Mouse (Mus musculus) olfactory bulb, adult 2 months (tissue): Measurements from ENCODE around the gene Rbks. TPM values are rescaled to one million over a fixed set of nuclear protein-coding genes. Genes with fewer than 3 reads are reported as not detected.

ENCODE experiments used
- H3K27ac ChIP-seq: fragments of 200-500 bp; 2 replicates; pipeline ENCODE4 v1.5.1; 2012; ENCODE audit warnings: low read depth, low read length; ENCODE audit not compliant: insufficient read depth
- H3K4me1 ChIP-seq: fragments of 200-500 bp; 2 replicates; pipeline ENCODE4 v1.6.1; 2012; ENCODE audit warnings: low read length; ENCODE audit not compliant: control insufficient read depth, insufficient read depth
- H3K4me3 ChIP-seq: fragments of 200-500 bp; 2 replicates; pipeline ENCODE4 v1.5.1; 2012; ENCODE audit warnings: mild to moderate bottlenecking, low read depth, low read length, moderate library complexity; ENCODE audit not compliant: insufficient read depth
- CTCF ChIP-seq: fragments of 200-500 bp; IDR thresholded peaks from 2 replicates; pipeline ENCODE4 v1.5.1; 2012; ENCODE audit warnings: low read depth, mild to moderate bottlenecking, low read length, moderate library complexity; ENCODE audit not compliant: insufficient read depth
- POLR2A ChIP-seq: fragments of 200-500 bp; IDR thresholded peaks from 2 replicates; pipeline ENCODE4 v1.6.1; 2012; ENCODE audit warnings: mild to moderate bottlenecking, low read depth, low read length, moderate library complexity; ENCODE audit not compliant: insufficient read depth
- WGBS: fragments of 180-500 bp; shearing (Covaris S2); methylation state at CpG from one replicate; pipeline ENCODE4 v1.1.7; 2018; 5-methylcytosine and 5-hydroxymethylcytosine counted together
- polyA plus RNA-seq: library from polyadenylated mRNA; stranded (reverse); fragments of >200 nt; gene quantifications from 2 replicates; pipeline ENCODE4 v1.2.4, GENCODE M21; 2012; ENCODE audit warnings: low replicate concordance; ENCODE audit not compliant: missing spikeins, insufficient read depth, insufficient read length

The Rbks gene
- polyA plus RNA-seq, 1 experiment, result not detected

GRCm38 (mm10) chr5:31682305-31682704 lies 15.1 kb downstream of the Rbks start:
- Histone ChIP-seq H3K4me3 (no peak overlapping the region), H3K4me1 (no peaks in the 10 kb centered on the region), H3K27ac (no peak overlapping the region)
- TF ChIP-seq CTCF, result no peak
- TF ChIP-seq POLR2A, result no peak
- whole genome bisulfite sequencing, result 95% methylated on average over 1 of the region's 1 CpGs

DNA sequence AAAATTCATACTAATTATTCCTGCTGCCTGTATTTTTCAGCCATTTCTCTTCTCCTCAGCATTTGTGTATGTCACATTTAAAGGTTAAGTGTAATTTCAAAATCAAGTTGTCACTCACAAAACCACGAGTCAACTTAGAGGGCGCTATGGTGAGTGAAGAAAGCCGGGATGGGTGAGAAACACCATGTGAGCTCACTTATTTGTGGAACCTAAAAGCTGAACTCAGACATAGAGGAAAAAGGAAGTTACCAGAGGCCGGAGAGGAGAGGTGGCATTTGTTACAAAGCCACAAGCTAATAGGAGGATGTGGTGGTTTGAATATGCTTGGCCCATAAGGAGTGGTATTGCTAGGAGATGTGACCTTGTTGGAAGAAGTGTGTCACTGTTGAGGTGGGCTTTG lies 17.2 kb downstream of the Rbks start:
- TF ChIP-seq POLR2A (no peak), CTCF (no peak)
- WGBS, result 86% methylated on average over 4 of the region's 4 CpGs
- no peak overlapping the region for H3K4me3 ChIP-seq
- H3K27ac ChIP-seq, result no peak overlapping the region
- no peaks in the 10 kb centered on the region for H3K4me1 ChIP-seq

DNA sequence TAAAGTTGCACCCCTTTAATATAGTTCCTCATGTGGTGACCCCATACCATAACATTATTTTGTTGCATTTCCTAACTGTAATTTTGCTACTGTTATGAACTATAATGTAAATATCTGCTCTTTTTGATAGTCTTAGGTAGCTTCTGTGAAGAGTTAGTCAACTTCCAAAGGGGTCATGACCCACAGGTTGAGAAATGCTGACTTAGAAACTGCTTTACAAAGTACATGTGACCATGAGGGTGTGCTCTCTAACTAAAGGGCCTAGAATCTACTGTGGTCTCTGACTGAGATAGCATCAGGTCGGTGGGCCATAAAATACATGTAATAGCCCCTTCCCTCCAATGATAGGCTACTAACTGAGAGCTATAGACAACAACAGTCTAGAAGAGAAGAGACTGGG lies 19.4 kb downstream of the Rbks start:
- WGBS, result 97% methylated on average over 1 of the region's 1 CpGs
- TF ChIP-seq CTCF (no peak), POLR2A (no peak)
- no peak overlapping the region for H3K4me3 ChIP-seq
- no peak overlapping the region for H3K27ac ChIP-seq
- H3K4me1 ChIP-seq, result no peaks in the 10 kb centered on the region

DNA sequence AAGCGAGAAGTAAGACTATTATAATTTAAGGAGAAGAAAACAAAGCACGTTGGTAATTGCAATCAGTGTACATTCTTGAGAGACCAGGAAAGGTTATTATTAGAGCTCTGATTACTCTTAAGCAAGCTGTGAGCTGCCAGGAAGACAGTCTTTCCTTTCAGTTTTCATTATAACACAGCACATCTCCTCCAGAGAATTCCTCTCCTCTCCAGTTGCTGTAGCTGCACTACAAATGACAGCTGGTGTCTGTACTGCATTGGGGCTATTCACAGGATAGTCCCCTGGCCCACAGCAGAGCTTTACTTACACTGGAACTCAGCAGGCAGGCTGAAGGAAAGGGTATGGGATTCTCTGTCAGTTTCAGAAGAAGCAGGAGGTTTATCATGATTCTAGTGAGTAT lies 24.0 kb downstream of the Rbks start:
- H3K27ac ChIP-seq, result no peak overlapping the region

DNA sequence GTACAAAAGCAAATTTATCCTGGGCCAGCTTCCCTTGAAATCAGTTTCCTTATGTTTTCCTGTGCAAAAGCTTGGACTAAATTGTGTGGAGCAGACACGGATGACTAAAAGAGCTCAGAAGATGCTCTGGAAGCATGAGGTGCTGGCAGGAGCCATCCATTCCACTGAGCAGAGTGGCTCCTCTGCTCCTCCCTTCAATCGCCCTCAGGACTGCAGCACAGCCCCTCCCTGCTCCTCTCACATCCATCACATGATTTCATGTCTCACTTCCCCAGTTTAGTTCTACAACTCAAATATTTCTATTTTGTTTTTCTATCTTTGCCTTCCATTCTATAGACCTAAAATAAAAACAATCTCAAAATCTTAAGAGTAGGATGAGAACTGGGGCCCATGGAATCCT lies 26.3 kb downstream of the Rbks start:
- WGBS, result 50% methylated on average over 2 of the region's 2 CpGs
- no peak for TF ChIP-seq POLR2A
- no peak for TF ChIP-seq CTCF
- H3K4me3 ChIP-seq, result no peak overlapping the region
- H3K27ac ChIP-seq, result no peak overlapping the region
- peaks cover under 1% of the 10 kb centered on the region; the same call in 1 of the 2 replicates for H3K4me1 ChIP-seq

More for the DNA sequence above, 24.0 kb downstream of the Rbks start:
- TF ChIP-seq POLR2A (no peak), CTCF (no peak)
- H3K4me1 ChIP-seq, result no peaks in the 10 kb centered on the region
- 25% methylated on average over 2 of the region's 2 CpGs for WGBS
- no peak overlapping the region for H3K4me3 ChIP-seq

- no peak for TF ChIP-seq CTCF
- TF ChIP-seq POLR2A, result no peak
- peaks cover 2% of the 10 kb centered on the region; the same call in 1 of the 2 replicates for H3K4me1 ChIP-seq
- 86% methylated on average over 5 of the region's 5 CpGs for WGBS
- no peak overlapping the region for H3K4me3 ChIP-seq
- H3K27ac ChIP-seq, result no peak overlapping the region
Observed at GRCm38 (mm10) chr5:31669984-31670383, 27.4 kb downstream of the Rbks start.

DNA sequence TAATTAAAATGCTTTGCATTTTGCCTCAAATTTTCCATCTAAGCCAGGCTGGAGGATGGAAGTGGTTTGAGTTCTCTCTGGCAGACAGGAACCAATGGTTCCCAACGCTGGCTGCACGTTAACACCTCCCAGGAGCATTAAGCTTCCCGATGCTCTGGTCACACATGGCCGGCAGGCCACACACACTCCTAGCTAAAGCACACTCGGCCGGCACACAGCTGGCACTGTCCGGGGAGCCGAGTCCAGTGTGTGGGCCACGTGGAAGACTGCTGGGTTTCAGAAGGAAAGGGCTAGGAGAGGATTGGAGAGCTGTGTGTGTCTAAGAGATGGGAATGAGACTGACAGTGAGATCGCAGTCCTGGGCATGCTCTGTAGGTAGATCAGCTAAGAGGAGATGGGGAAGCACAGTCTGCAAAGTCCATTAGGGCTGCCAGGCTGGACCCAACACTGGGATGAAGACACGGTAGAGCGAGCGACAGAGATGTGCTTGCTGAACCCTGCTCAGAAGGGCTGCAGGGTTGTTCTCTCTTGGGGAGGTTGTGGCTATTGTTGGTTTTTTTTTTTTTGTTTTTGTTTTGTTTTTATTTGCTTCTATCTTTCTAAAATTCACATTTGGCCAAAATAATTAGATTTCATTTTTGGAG lies 29.0 kb downstream of the Rbks start:
- peaks cover 2% of the 10 kb centered on the region; the same call in 1 of the 2 replicates for H3K4me1 ChIP-seq
- 89% methylated on average over 13 of the region's 13 CpGs for WGBS
- no peak overlapping the region for H3K4me3 ChIP-seq
- TF ChIP-seq POLR2A (no peak), CTCF (no peak)
- no peak overlapping the region for H3K27ac ChIP-seq

DNA sequence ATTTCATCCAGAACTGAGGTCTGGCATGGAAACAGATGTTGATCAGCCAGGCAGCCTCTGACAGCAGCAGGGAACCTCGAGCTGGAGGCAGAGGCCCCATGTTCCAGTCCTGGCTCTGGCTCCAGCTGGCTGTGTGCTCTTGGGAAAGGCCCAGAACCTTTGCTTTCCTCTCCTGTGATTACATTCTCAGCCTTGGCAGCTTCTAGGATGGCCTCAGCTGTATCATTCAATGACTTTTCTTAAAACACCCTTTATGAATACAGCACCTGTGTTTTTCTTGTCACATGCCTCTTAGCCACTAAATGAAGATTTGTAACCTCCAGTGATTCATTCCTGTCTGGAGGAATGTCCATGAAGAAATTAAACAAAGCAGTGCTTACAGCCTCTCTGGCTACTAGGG lies 31.3 kb downstream of the Rbks start:
- Histone ChIP-seq H3K4me1 (peaks cover 2% of the 10 kb centered on the region; the same call in 1 of the 2 replicates), H3K4me3 (no peak overlapping the region), H3K27ac (no peak overlapping the region)
- 26% methylated on average over 1 of the region's 1 CpGs for WGBS
- TF ChIP-seq POLR2A (no peak), CTCF (no peak)

DNA sequence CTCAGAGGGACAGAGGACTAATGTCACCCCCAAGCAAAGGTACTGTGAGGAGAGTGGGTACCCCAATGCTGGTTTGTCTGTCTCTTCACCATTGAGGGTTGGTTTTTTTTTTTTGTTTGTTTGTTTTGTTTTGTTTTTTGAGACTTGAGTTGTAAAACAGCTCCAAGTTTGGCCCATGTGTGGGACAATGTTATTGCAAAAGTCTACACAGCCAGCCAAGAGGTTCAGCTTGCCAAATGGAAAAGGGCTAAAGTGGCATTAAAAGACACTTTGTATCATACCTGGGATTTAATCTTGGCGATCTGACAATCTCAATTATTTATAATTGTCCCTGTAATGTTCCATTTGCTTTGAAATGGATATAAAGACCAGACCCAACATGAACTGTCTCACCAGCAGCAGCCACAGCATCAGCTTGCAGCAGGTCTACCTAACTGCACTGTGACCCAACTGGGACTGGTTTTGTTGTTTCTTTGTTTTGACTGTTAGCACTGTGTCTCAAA lies 41.7 kb downstream of the Rbks start:
- Histone ChIP-seq H3K4me1 (no peaks in the 10 kb centered on the region), H3K4me3 (no peak overlapping the region), H3K27ac (no peak overlapping the region)
- WGBS, result 93% methylated on average over 1 of the region's 1 CpGs
- TF ChIP-seq CTCF (no peak), POLR2A (no peak)
